Mouse (Mus musculus) G1E (cell line): Measurements from ENCODE around the gene Dusp14.

Experiments used
- CTCF ChIP-seq: IDR thresholded peaks from 2 replicates; pipeline ENCODE4 v1.5.1; 2012; ENCODE audit warnings: low read depth, low read length, inconsistent platforms, mixed read lengths
- GATA2 ChIP-seq: IDR thresholded peaks from 2 replicates; pipeline ENCODE4 v1.6.1; 2012; ENCODE audit warnings: low read depth, low read length, inconsistent platforms, borderline replicate concordance

DNA sequence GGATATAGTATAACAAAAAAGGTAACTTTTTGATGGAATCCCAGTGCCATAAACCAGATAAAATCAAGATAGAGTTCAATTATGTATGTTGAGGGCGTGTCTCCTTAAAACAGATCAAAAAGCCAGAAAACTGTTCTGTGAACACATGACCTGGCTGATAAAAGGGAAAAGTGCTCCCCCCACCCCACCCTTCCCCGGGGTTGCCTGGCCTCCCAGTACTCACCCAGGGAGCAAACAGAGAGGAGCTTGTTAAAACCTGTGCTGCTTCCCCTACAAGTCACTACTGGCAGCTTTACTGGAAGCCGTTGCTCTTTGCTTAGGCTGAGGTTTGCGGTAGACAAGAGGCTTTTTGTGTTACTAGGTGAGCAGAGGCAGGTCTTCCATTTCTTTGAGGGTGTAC lies 21.8 kb downstream of the Dusp14 start:
- no peak for TF ChIP-seq CTCF
- no peak for TF ChIP-seq GATA2
